Mouse (Mus musculus) heart, postnatal 0 days (tissue): ENCODE data around the gene B630019K06Rik.

Experiments
- CTCF ChIP-seq: IDR thresholded peaks from 2 replicates; pipeline ENCODE4 v1.5.1; 2016; ENCODE audit warnings: antibody characterized with exemption, control low read depth, low read depth
- EP300 ChIP-seq: IDR thresholded peaks from 2 replicates; pipeline ENCODE4 v1.6.1; 2016; ENCODE audit warnings: antibody characterized with exemption, low read depth

- TF ChIP-seq EP300 (no peak), CTCF (no peak)
Observed at GRCm38 (mm10) chrX:8843694-8844093, 48.5 kb upstream of the B630019K06Rik start, which contains the start of gene Gm6592.
